Mouse (Mus musculus): ENCODE measurements around the gene Slc25a40.

DNA sequence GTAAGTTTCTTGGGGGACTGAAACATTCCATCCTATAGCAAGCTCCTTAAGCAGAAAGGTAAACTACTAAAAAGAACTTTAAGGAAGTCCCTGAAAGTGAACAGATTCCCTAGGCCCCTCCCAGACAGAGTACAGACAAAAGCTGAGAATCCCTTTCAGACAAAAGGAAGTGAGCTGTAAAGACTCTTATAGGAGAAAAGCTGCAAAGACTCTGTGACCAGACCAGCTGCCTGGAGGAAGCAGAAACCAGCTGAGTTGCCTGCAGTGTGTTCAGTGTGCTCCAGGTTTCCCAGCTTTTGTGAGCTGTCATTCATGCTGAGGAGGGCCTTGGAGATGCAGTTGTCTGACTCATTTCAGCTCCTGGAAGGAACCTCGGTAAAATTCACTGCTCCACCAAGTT lies 5.2 kb upstream of the Slc25a40 start:
- TF ChIP-seq CTCF (IDR thresholded peaks at IDR 0.05; ENCODE audit: control insufficient read depth, insufficient read depth, insufficient read length) (no peak), MYOD1 (IDR thresholded peaks at IDR 0.05; ENCODE audit: control insufficient read depth, insufficient read length, low read depth) (no peak), MAX (IDR thresholded peaks at IDR 0.05) (no peak), USF1 (IDR thresholded peaks at IDR 0.05; ENCODE audit: low read depth) (no peak)
